Mouse (Mus musculus): ENCODE measurements around the gene Cacnb4.

GRCm38 (mm10) chr2:52590340-52590969, 86.2 kb downstream of the Cacnb4 start:
- TF ChIP-seq CTCF (IDR thresholded peaks at IDR 0.05) (no peak), EP300 (IDR thresholded peaks at IDR 0.05; ENCODE audit: insufficient read depth, low read depth, low read length) (no peak), POLR2A (IDR thresholded peaks at IDR 0.05; ENCODE audit: insufficient read depth, low read depth, low read length) (no peak)

Data from heart, adult 2 months (tissue).